Mouse (Mus musculus) thymus, adult 2 months (tissue): ENCODE data around the gene Stx12.

Experiments
- CTCF ChIP-seq: fragments of 200-500 bp; IDR thresholded peaks from 2 replicates; pipeline ENCODE4 v1.5.1; 2012; ENCODE audit warnings: mild to moderate bottlenecking, control low read depth, low read length, moderate library complexity, borderline replicate concordance; ENCODE audit not compliant: control insufficient read depth, poor library complexity, insufficient read depth; ENCODE audit errors: extremely low read depth
- POLR2A ChIP-seq: fragments of 200-500 bp; IDR thresholded peaks from 2 replicates; pipeline ENCODE4 v1.6.1; 2012; ENCODE audit warnings: mild to moderate bottlenecking, low read length, control low read depth, moderate library complexity; ENCODE audit not compliant: control insufficient read depth, poor library complexity, insufficient read depth; ENCODE audit errors: extremely low read depth

DNA sequence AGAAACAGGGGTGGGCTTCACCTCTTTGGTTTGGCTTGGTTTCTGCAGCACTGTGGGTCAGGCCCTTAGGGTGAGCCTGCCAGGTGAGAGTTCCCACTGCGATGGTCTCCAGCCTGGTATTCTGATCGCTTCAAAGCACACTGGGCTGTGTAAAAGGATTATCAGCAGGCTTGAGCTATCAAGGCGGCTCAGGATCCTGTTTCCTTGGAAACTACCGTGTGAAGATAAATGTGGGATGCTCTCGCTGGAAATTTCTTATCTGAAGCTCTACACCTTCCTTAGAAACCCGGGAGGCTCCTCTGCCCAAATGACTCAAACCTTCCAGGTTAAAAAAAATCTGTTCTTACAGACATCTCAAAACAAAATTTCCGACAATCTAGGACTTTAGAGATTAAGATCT is 10.1 kb upstream of the Stx12 start:
- TF ChIP-seq CTCF, result no peak
- TF ChIP-seq POLR2A, result no peak
